In the genomic region with DNA sequence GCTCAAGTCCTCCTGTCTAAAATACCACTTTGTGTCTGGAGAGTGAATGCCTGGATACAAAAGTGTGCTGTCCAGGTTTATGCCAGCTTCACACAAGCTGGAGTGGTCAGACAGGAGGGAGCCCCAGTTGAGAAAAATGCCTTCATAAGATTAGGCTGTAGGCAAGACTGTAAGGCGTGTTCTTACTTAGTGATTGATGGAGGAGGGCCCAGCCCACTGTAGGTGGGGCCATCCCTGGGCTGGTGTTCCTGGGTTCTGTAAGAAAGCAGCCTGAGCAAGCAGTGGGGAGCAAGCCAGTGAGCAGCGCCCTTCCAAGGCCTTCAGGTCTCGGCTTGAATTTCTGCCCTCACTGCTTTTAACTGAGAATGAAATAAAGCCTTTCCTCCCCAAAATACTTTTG, we compare ENCODE assay signal across 23 mouse cellular contexts. TPM values are rescaled to one million over a fixed set of nuclear protein-coding genes. Genes with fewer than 3 reads are reported as not detected.
DNase-seq lines count a peak whose midpoint lies in the region; ATAC-seq and TF ChIP-seq lines count a peak whose summit lies in the region.
"Had no signal": no experiment of that assay in that cellular context is flagged by ENCODE, and none has a peak within 500 bp of the region (broad histone marks: within the 10 kb centered on the region; RNA-seq: fewer than 3 reads in every experiment).

No protein-coding gene starts in this region.

- H3K36me3 ChIP-seq in liver, postnatal 0 days (replicated peaks; ENCODE audit: insufficient read depth, low read length): peaks cover 69% of the 10 kb centered on the region
- H3K36me3 ChIP-seq in liver, embryonic 13.5 days: peaks cover 64% of the 10 kb centered on the region
- peaks cover 12% of the 10 kb centered on the region for H3K36me3 ChIP-seq in stomach, postnatal 0 days (ENCODE audit: control insufficient read depth, insufficient read depth, low read length)
- peaks cover 83% of the 10 kb centered on the region for H3K36me3 ChIP-seq in kidney, embryonic 14.5 days (ENCODE audit: control insufficient read depth, insufficient read depth, low read length)

- DNase-seq in liver (peak; percentile 26), ZHBTc4 (ENCODE audit: low read depth, low spot score) (peak; percentile 22)
- DNase-seq in liver, postnatal 0 days: no peak
- DNase-seq in liver, embryonic 13.5 days: peak; percentile 5
- no peak for DNase-seq in stomach, postnatal 0 days (ENCODE audit: low spot score)
- no peak for DNase-seq in left cerebral cortex, adult 8-10 months (ENCODE audit: low spot score in 2 of 2)
- DNase-seq: cerebellum, adult 18-20 months; cerebellum, postnatal 10 days; gastrocnemius, postnatal 10 days; kidney, adult 2 months; kidney, postnatal 4 days; layer of hippocampus, postnatal 36 days; thymus, adult 2 months; thymus, postnatal 36 days had no signal

- no peak overlapping the region for H3K4me3 ChIP-seq in liver, postnatal 0 days (ENCODE audit: low read depth, low read length)
- no peak overlapping the region for H3K4me3 ChIP-seq in liver, embryonic 13.5 days (replicated peaks)
- H3K4me3 ChIP-seq in stomach, postnatal 0 days (ENCODE audit: low read depth, low read length): no peak overlapping the region
- no peak overlapping the region for H3K4me3 ChIP-seq in kidney, embryonic 14.5 days (ENCODE audit: low read length)
- H3K4me3 ChIP-seq: erythroblast, embryonic 14.5 days; forebrain, embryonic 13.5 days; midbrain, embryonic 10.5 days; midbrain, embryonic 15.5 days had no signal

- H3K4me2 ChIP-seq in liver, postnatal 0 days (ENCODE audit: low read depth, low read length): no peak overlapping the region
- no peak overlapping the region for H3K4me2 ChIP-seq in liver, embryonic 13.5 days
- no peak overlapping the region for H3K4me2 ChIP-seq in stomach, postnatal 0 days (replicated peaks; ENCODE audit: low read depth)
- H3K4me2 ChIP-seq in kidney, embryonic 14.5 days (replicated peaks; ENCODE audit: low read depth, low read length): no peak overlapping the region
- H3K4me2 ChIP-seq: forebrain, embryonic 13.5 days; midbrain, embryonic 15.5 days had no signal

- 81% methylated on average over 3 of the region's 3 CpGs for WGBS in liver, postnatal 0 days (ENCODE audit: insufficient replicate concordance)
- WGBS in liver, embryonic 13.5 days (ENCODE audit: insufficient replicate concordance): 63% methylated on average over 3 of the region's 3 CpGs
- 57% methylated on average over 3 of the region's 3 CpGs for WGBS in stomach, postnatal 0 days
- WGBS in kidney, embryonic 14.5 days: 81% methylated on average over 3 of the region's 3 CpGs

- H3K27me3 ChIP-seq in liver, postnatal 0 days (ENCODE audit: insufficient read depth, low read length): no peaks in the 10 kb centered on the region
- H3K27me3 ChIP-seq in liver, embryonic 13.5 days: no peaks in the 10 kb centered on the region
- no peaks in the 10 kb centered on the region for H3K27me3 ChIP-seq in stomach, postnatal 0 days (ENCODE audit: control insufficient read depth, insufficient read depth, low read length)
- H3K27me3 ChIP-seq in kidney, embryonic 14.5 days (ENCODE audit: control insufficient read depth, insufficient read depth, low read length): no peaks in the 10 kb centered on the region
- H3K27me3 ChIP-seq: forebrain, embryonic 13.5 days; midbrain, embryonic 15.5 days had no signal

- no peak for TF ChIP-seq EP300 in liver, postnatal 0 days (IDR thresholded peaks at IDR 0.05; ENCODE audit: low read depth)
- TF ChIP-seq EP300 in stomach, postnatal 0 days (optimal IDR thresholded peaks at IDR 0.05): no peak

- ATAC-seq in liver, postnatal 0 days: no peak
- peak; percentile 77 for ATAC-seq in liver, embryonic 13.5 days (ENCODE audit: low read depth)
- 0 out of 2 replicates have a peak, but pooled peaks have one; percentile 45 for ATAC-seq in stomach, postnatal 0 days (ENCODE audit: low FRiP score, low TSS enrichment)
- ATAC-seq in kidney, embryonic 14.5 days (ENCODE audit: low FRiP score, low TSS enrichment): no peak
- ATAC-seq: CD4-positive, CD25-positive, alpha-beta regulatory T cell, adult 4 months; forebrain, embryonic 13.5 days; hindbrain, embryonic 16.5 days; midbrain, embryonic 15.5 days had no signal

- H3K27ac ChIP-seq in liver, postnatal 0 days (ENCODE audit: low read depth): no peak overlapping the region
- no peak overlapping the region for H3K27ac ChIP-seq in liver, embryonic 13.5 days
- no peak overlapping the region for H3K27ac ChIP-seq in stomach, postnatal 0 days (replicated peaks)
- no peak overlapping the region for H3K27ac ChIP-seq in kidney, embryonic 14.5 days (ENCODE audit: low read depth, low read length)
- H3K27ac ChIP-seq: forebrain, embryonic 13.5 days; kidney, postnatal 0 days; macrophage; midbrain, embryonic 10.5 days; midbrain, embryonic 15.5 days had no signal

- H3K9me3 ChIP-seq in liver, postnatal 0 days (ENCODE audit: low read length): no peaks in the 10 kb centered on the region
- no peaks in the 10 kb centered on the region for H3K9me3 ChIP-seq in liver, embryonic 13.5 days (replicated peaks)
- H3K9me3 ChIP-seq in stomach, postnatal 0 days (ENCODE audit: control insufficient read depth, low read length): no peaks in the 10 kb centered on the region
- H3K9me3 ChIP-seq in kidney, embryonic 14.5 days (ENCODE audit: control insufficient read depth, low read length): no peaks in the 10 kb centered on the region
- H3K9me3 ChIP-seq: forebrain, embryonic 13.5 days; midbrain, embryonic 10.5 days; midbrain, embryonic 15.5 days had no signal

- no peak overlapping the region for H3K9ac ChIP-seq in liver, postnatal 0 days (replicated peaks)
- no peak overlapping the region for H3K9ac ChIP-seq in liver, embryonic 13.5 days
- H3K9ac ChIP-seq in stomach, postnatal 0 days (ENCODE audit: low read length): no peak overlapping the region
- H3K9ac ChIP-seq in kidney, embryonic 14.5 days (ENCODE audit: low read depth, low read length): no peak overlapping the region
- H3K9ac ChIP-seq: forebrain, embryonic 13.5 days; midbrain, embryonic 15.5 days had no signal

- H3K4me1 ChIP-seq in liver, postnatal 0 days (ENCODE audit: insufficient read depth): no peaks in the 10 kb centered on the region
- peaks cover 11% of the 10 kb centered on the region for H3K4me1 ChIP-seq in liver, embryonic 13.5 days (replicated peaks)
- H3K4me1 ChIP-seq in stomach, postnatal 0 days (replicated peaks; ENCODE audit: control insufficient read depth, insufficient read depth): no peaks in the 10 kb centered on the region
- H3K4me1 ChIP-seq in kidney, embryonic 14.5 days (ENCODE audit: control insufficient read depth, insufficient read depth, low read length): no peaks in the 10 kb centered on the region

- no peak for TF ChIP-seq CTCF in liver, postnatal 0 days (IDR thresholded peaks at IDR 0.05; ENCODE audit: low read depth)
- no peak for TF ChIP-seq CTCF in stomach, postnatal 0 days (IDR thresholded peaks at IDR 0.05; ENCODE audit: low read depth)

RNA-seq across cellular contexts. Expression of a gene that starts 47.9 kb away (rescaled TPM):
- polyA plus RNA-seq in liver, postnatal 0 days (2015; fragmentation: Nextera tagmentation; extraction: Ambion mirVana): 35.1 and 43.6 TPM in 2 replicates
- polyA plus RNA-seq in liver, embryonic 13.5 days (2015; fragmentation: Nextera tagmentation; extraction: Ambion mirVana): 43.5 and 50.9 TPM in 2 replicates
- 74.7 and 75.4 TPM in 2 replicates for polyA plus RNA-seq in stomach, postnatal 0 days (2015; fragmentation: Nextera tagmentation; extraction: Ambion mirVana)
- 124 and 176 TPM in 2 replicates for polyA plus RNA-seq in kidney, embryonic 14.5 days (2014; fragmentation: Nextera tagmentation; extraction: Ambion mirVana)
- 100 to 1,000 TPM; 206 to 215 (median 214) TPM for total RNA-seq in left cerebral cortex, adult 8-10 months (2022)

Comparison
In these comparisons a context has a peak if more than half of its experiments do, and no peak if none do; other contexts are left out.
1. DNase-seq: peak in liver (single experiment), ZHBTc4 (single experiment) and liver, embryonic 13.5 days (single experiment); none in liver, postnatal 0 days (single experiment), stomach, postnatal 0 days (single experiment) and left cerebral cortex, adult 8-10 months (0 of 2).
2. ATAC-seq: peak in liver, embryonic 13.5 days (single experiment) and stomach, postnatal 0 days (single experiment); none in liver, postnatal 0 days (single experiment) and kidney, embryonic 14.5 days (single experiment).